ENCODE assay signal across 32 mouse cellular contexts in genomic region chr5:104263014-104263776, GRCm38 (mm10). TPM values are rescaled to one million over a fixed set of nuclear protein-coding genes. Genes with fewer than 3 reads are reported as not detected.
DNase-seq lines count a peak whose midpoint lies in the region; ATAC-seq and TF ChIP-seq lines count a peak whose summit lies in the region.
"Had no signal": no experiment of that assay in that cellular context is flagged by ENCODE, and none has a peak within 500 bp of the region (broad histone marks: within the 10 kb centered on the region; RNA-seq: fewer than 3 reads in every experiment).

No protein-coding gene starts in this region.

- H3K79me2 ChIP-seq in liver, adult 2 months (ENCODE audit: control insufficient read depth, insufficient read depth, low read length): no peaks in the 10 kb centered on the region

- no peak overlapping the region for H3K9ac ChIP-seq in liver, adult 2 months (ENCODE audit: low read depth, low read length)
- H3K9ac ChIP-seq in liver, embryonic 12.5 days: no peak overlapping the region
- H3K9ac ChIP-seq in midbrain, embryonic 13.5 days (replicated peaks): no peak overlapping the region
- H3K9ac ChIP-seq in midbrain, embryonic 14.5 days (replicated peaks; ENCODE audit: low read length): no peak overlapping the region
- no peak overlapping the region for H3K9ac ChIP-seq in intestine, embryonic 16.5 days (ENCODE audit: low read depth, low read length)
- H3K9ac ChIP-seq: embryonic facial prominence, embryonic 12.5 days; embryonic facial prominence, embryonic 15.5 days; forebrain, embryonic 13.5 days; hindbrain, embryonic 13.5 days had no signal

- H3K27ac ChIP-seq in liver, adult 2 months (replicated peaks; ENCODE audit: insufficient read depth, low read depth, low read length): no peak overlapping the region
- H3K27ac ChIP-seq in liver, embryonic 12.5 days: no peak overlapping the region
- no peak overlapping the region for H3K27ac ChIP-seq in midbrain, embryonic 13.5 days
- H3K27ac ChIP-seq in midbrain, embryonic 14.5 days (replicated peaks; ENCODE audit: low read depth, low read length): no peak overlapping the region
- H3K27ac ChIP-seq in intestine, embryonic 16.5 days (ENCODE audit: low read length): no peak overlapping the region
- H3K27ac ChIP-seq: embryonic facial prominence, embryonic 12.5 days; embryonic facial prominence, embryonic 15.5 days; forebrain, embryonic 13.5 days; hindbrain, embryonic 13.5 days; hindbrain, postnatal 0 days had no signal

- H3K4me3 ChIP-seq in liver, adult 2 months (ENCODE audit: insufficient read depth, low read depth, low read length): no peak overlapping the region
- H3K4me3 ChIP-seq in liver, embryonic 12.5 days: no peak overlapping the region
- H3K4me3 ChIP-seq in midbrain, embryonic 13.5 days (replicated peaks): no peak overlapping the region
- no peak overlapping the region for H3K4me3 ChIP-seq in midbrain, embryonic 14.5 days (replicated peaks; ENCODE audit: low read depth, low read length)
- no peak overlapping the region for H3K4me3 ChIP-seq in intestine, embryonic 16.5 days (ENCODE audit: low read length)
- H3K4me3 ChIP-seq: embryonic facial prominence, embryonic 12.5 days; embryonic facial prominence, embryonic 15.5 days; forebrain, embryonic 13.5 days; hindbrain, embryonic 13.5 days had no signal

- no peaks in the 10 kb centered on the region for H3K27me3 ChIP-seq in liver, adult 2 months (ENCODE audit: control insufficient read depth, insufficient read depth, low read length)
- no peaks in the 10 kb centered on the region for H3K27me3 ChIP-seq in liver, embryonic 12.5 days (replicated peaks)
- no peaks in the 10 kb centered on the region for H3K27me3 ChIP-seq in midbrain, embryonic 13.5 days
- H3K27me3 ChIP-seq in midbrain, embryonic 14.5 days (ENCODE audit: control insufficient read depth, insufficient read depth, low read length): no peaks in the 10 kb centered on the region
- H3K27me3 ChIP-seq in intestine, embryonic 16.5 days (replicated peaks; ENCODE audit: control insufficient read depth, insufficient read depth, low read length): no peaks in the 10 kb centered on the region
- H3K27me3 ChIP-seq: embryonic facial prominence, embryonic 12.5 days; embryonic facial prominence, embryonic 15.5 days; forebrain, embryonic 13.5 days; hindbrain, embryonic 13.5 days had no signal

- TF ChIP-seq CTCF in liver, adult 2 months (IDR thresholded peaks at IDR 0.05; ENCODE audit: low read depth, low read length): no peak

- H3K4me2 ChIP-seq in liver, embryonic 12.5 days: no peak overlapping the region
- H3K4me2 ChIP-seq in midbrain, embryonic 13.5 days (replicated peaks): no peak overlapping the region
- H3K4me2 ChIP-seq in midbrain, embryonic 14.5 days (ENCODE audit: low read length): no peak overlapping the region
- H3K4me2 ChIP-seq in intestine, embryonic 16.5 days (ENCODE audit: low read depth, low read length): no peak overlapping the region
- H3K4me2 ChIP-seq: embryonic facial prominence, embryonic 12.5 days; embryonic facial prominence, embryonic 15.5 days; forebrain, embryonic 13.5 days; heart, embryonic 11.5 days; hindbrain, embryonic 13.5 days had no signal

- no peak for TF ChIP-seq POLR2A in liver, adult 2 months (IDR thresholded peaks at IDR 0.05; ENCODE audit: extremely low read depth, insufficient read depth, low read length)

- 71% methylated on average over 13 of the region's 13 CpGs for WGBS in liver, adult 2 months
- 77% methylated on average over 13 of the region's 13 CpGs for WGBS in liver, embryonic 12.5 days (ENCODE audit: insufficient replicate concordance)
- 87% methylated on average over 13 of the region's 13 CpGs for WGBS in midbrain, embryonic 13.5 days
- 87% methylated on average over 13 of the region's 13 CpGs for WGBS in midbrain, embryonic 14.5 days
- 79% methylated on average over 13 of the region's 13 CpGs for WGBS in intestine, embryonic 16.5 days
- 77% methylated on average over 13 of the region's 13 CpGs for WGBS in large intestine, adult 2 months

- no peaks in the 10 kb centered on the region for H3K9me3 ChIP-seq in liver, embryonic 12.5 days (replicated peaks)
- H3K9me3 ChIP-seq in midbrain, embryonic 13.5 days: no peaks in the 10 kb centered on the region
- no peaks in the 10 kb centered on the region for H3K9me3 ChIP-seq in midbrain, embryonic 14.5 days (ENCODE audit: control insufficient read depth, low read length)
- H3K9me3 ChIP-seq in intestine, embryonic 16.5 days (ENCODE audit: control insufficient read depth, low read length): no peaks in the 10 kb centered on the region
- H3K9me3 ChIP-seq: embryonic facial prominence, embryonic 12.5 days; embryonic facial prominence, embryonic 15.5 days; forebrain, embryonic 13.5 days; hindbrain, embryonic 13.5 days had no signal

- H3K36me3 ChIP-seq in liver, adult 2 months (ENCODE audit: control insufficient read depth, insufficient read depth, low read length): no peaks in the 10 kb centered on the region
- no peaks in the 10 kb centered on the region for H3K36me3 ChIP-seq in liver, embryonic 12.5 days
- no peaks in the 10 kb centered on the region for H3K36me3 ChIP-seq in midbrain, embryonic 13.5 days
- no peaks in the 10 kb centered on the region for H3K36me3 ChIP-seq in midbrain, embryonic 14.5 days (ENCODE audit: control insufficient read depth, insufficient read depth, low read length)
- no peaks in the 10 kb centered on the region for H3K36me3 ChIP-seq in intestine, embryonic 16.5 days (ENCODE audit: control insufficient read depth, insufficient read depth, low read length)
- H3K36me3 ChIP-seq: embryonic facial prominence, embryonic 12.5 days; embryonic facial prominence, embryonic 15.5 days; hindbrain, embryonic 13.5 days had no signal

- no peaks in the 10 kb centered on the region for H3K4me1 ChIP-seq in liver, adult 2 months (ENCODE audit: control insufficient read depth, insufficient read depth, low read length)
- H3K4me1 ChIP-seq in liver, embryonic 12.5 days: no peaks in the 10 kb centered on the region
- no peaks in the 10 kb centered on the region for H3K4me1 ChIP-seq in midbrain, embryonic 13.5 days (replicated peaks)
- no peaks in the 10 kb centered on the region for H3K4me1 ChIP-seq in midbrain, embryonic 14.5 days (ENCODE audit: control insufficient read depth, insufficient read depth, low read length)
- H3K4me1 ChIP-seq in intestine, embryonic 16.5 days (ENCODE audit: control insufficient read depth, insufficient read depth, low read length): no peaks in the 10 kb centered on the region
- H3K4me1 ChIP-seq: embryonic facial prominence, embryonic 12.5 days; embryonic facial prominence, embryonic 15.5 days; forebrain, embryonic 13.5 days; hindbrain, embryonic 13.5 days had no signal

- DNase-seq in liver, adult 2 months (ENCODE audit: extremely low read depth, low read depth, low spot score): peak; percentile 40
- no peak for DNase-seq in midbrain, embryonic 14.5 days
- peak; percentile 16 for DNase-seq in large intestine, adult 2 months (ENCODE audit: low read depth, low spot score)
- DNase-seq in left cerebral cortex, adult 11 months (ENCODE audit: low spot score): no peak
- DNase-seq: adrenal gland, adult 2 months; adrenal gland, postnatal 14 days; cerebellum, adult 11 months; cerebellum, adult 2 months; cerebellum, adult 9-11 months; cerebellum, postnatal 25 days; gastrocnemius, postnatal 10 days; heart, adult 11 months had no signal

- no peak for ATAC-seq in liver, embryonic 12.5 days
- ATAC-seq in midbrain, embryonic 13.5 days: 0 out of 2 replicates have a peak, but pooled peaks have one; percentile 20
- no peak for ATAC-seq in midbrain, embryonic 14.5 days (ENCODE audit: low FRiP score, low TSS enrichment)
- ATAC-seq in intestine, embryonic 16.5 days: peak; percentile 99
- ATAC-seq: CD4-positive, CD25-positive, alpha-beta regulatory T cell, adult 4 months; forebrain, embryonic 13.5 days; forebrain, embryonic 16.5 days; hindbrain, postnatal 0 days had no signal

RNA-seq across cellular contexts. Expression of gene Ibsp, which starts 35.8 kb away (rescaled TPM):
- not detected in 2 replicates for total RNA-seq in liver, adult 2 months (2014; rRNA removed)
- polyA plus RNA-seq in liver, adult 2 months (2012; rRNA removed): not detected in 2 replicates
- polyA plus RNA-seq in liver, embryonic 12.5 days (2016; fragmentation: Nextera tagmentation; extraction: Ambion mirVana): not detected in 2 replicates
- polyA plus RNA-seq in midbrain, embryonic 13.5 days (2015; fragmentation: Nextera tagmentation; extraction: Ambion mirVana): 0.12 TPM in 1 of 2 replicates, not detected in the other
- polyA plus RNA-seq in midbrain, embryonic 14.5 days (2014; fragmentation: Nextera tagmentation; extraction: Ambion mirVana): not detected in 2 replicates
- polyA plus RNA-seq in intestine, embryonic 16.5 days (2015; fragmentation: Nextera tagmentation; extraction: Ambion mirVana): 0.16 TPM in 1 of 2 replicates, not detected in the other
- polyA plus RNA-seq in large intestine, adult 2 months (2012; rRNA removed): 0.07 TPM in 1 of 2 replicates, not detected in the other
- total RNA-seq: adrenal gland, postnatal 14 days; common myeloid progenitor, adult 5-6 weeks; gastrocnemius, adult 18-20 months; gastrocnemius, postnatal 4 days; heart, adult 8-10 months; heart, postnatal 25 days; MEL had no signal
- polyA plus RNA-seq: adrenal gland, adult 2 months; C2C12; CD4-positive, CD25-positive, alpha-beta regulatory T cell, adult 4 months; heart, embryonic 11.5 days; heart, embryonic 14.5 days; heart, postnatal 0 days had no signal

Comparison
In these comparisons a context has a peak if more than half of its experiments do, and no peak if none do; other contexts are left out.
1. ATAC-seq: peak in midbrain, embryonic 13.5 days (single experiment) and intestine, embryonic 16.5 days (single experiment); none in liver, embryonic 12.5 days (single experiment) and midbrain, embryonic 14.5 days (single experiment).
2. DNase-seq: peak in liver, adult 2 months (single experiment) and large intestine, adult 2 months (single experiment); none in midbrain, embryonic 14.5 days (single experiment) and left cerebral cortex, adult 11 months (single experiment).